In genomic region chr11:118150115-118150701, GRCm38 (mm10) we compare ENCODE assay signal across 8 mouse cellular contexts. TPM values are rescaled to one million over a fixed set of nuclear protein-coding genes. Genes with fewer than 3 reads are reported as not detected.
DNase-seq lines count a peak whose midpoint lies in the region; ATAC-seq and TF ChIP-seq lines count a peak whose summit lies in the region.

No protein-coding gene starts in this region.

- H3K27ac ChIP-seq in heart, postnatal 0 days (ENCODE audit: low read depth), result peak overlapping the region; percentile 49
- H3K27ac ChIP-seq in bone marrow, adult 2 months (ENCODE audit: control insufficient read depth, insufficient read depth, low read depth, low read length, poor library complexity), result peak overlapping the region; percentile 84

- no peaks in the 10 kb centered on the region for H3K27me3 ChIP-seq in heart, postnatal 0 days (ENCODE audit: control insufficient read depth, insufficient read depth, low read length)

- ATAC-seq in heart, postnatal 0 days (ENCODE audit: insufficient read depth, low read depth), result no peak
- no peak for ATAC-seq in granulocyte monocyte progenitor cell, adult 5-6 weeks (replicated peaks; ENCODE audit: poor library complexity, severe bottlenecking)
- ATAC-seq in CD4-positive, CD25-positive, alpha-beta regulatory T cell, adult 4 months, result no peak

- no peak for TF ChIP-seq CTCF in heart, postnatal 0 days (IDR thresholded peaks at IDR 0.05; ENCODE audit: low read depth)
- TF ChIP-seq CTCF in bone marrow, adult 2 months (IDR thresholded peaks at IDR 0.05; ENCODE audit: control insufficient read depth, insufficient read depth, low read length), result no peak

- TF ChIP-seq POLR2A in bone marrow, adult 2 months (IDR thresholded peaks at IDR 0.05; ENCODE audit: borderline replicate concordance, control insufficient read depth, low read depth, low read length), result no peak

- H3K36me3 ChIP-seq in heart, postnatal 0 days (replicated peaks; ENCODE audit: control insufficient read depth, insufficient read depth, low read length), result no peaks in the 10 kb centered on the region

- TF ChIP-seq EP300 in heart, postnatal 0 days (IDR thresholded peaks at IDR 0.05; ENCODE audit: low read depth), result no peak

- no peak overlapping the region for H3K9ac ChIP-seq in heart, postnatal 0 days (replicated peaks; ENCODE audit: low read depth, low read length)

- 32% methylated on average over 9 of the region's 9 CpGs for WGBS in heart, postnatal 0 days
- whole genome bisulfite sequencing in bone marrow, adult 2 months, result 86% methylated on average over 9 of the region's 9 CpGs

- H3K4me3 ChIP-seq in heart, postnatal 0 days (ENCODE audit: low read depth, low read length), result no peak overlapping the region
- H3K4me3 ChIP-seq in bone marrow, adult 2 months (replicated peaks; ENCODE audit: control insufficient read depth, low read depth, low read length), result no peak overlapping the region

- intact Hi-C loops in left cerebral cortex, postnatal 25 days (cut with DNase I), result no loop called here

- DNase-seq in heart, postnatal 0 days (ENCODE audit: low spot score), result peak; percentile 50
- no peak for DNase-seq in heart, adult 8-10 months (ENCODE audit: low spot score)
- DNase-seq in frontal cortex, postnatal 14 days (ENCODE audit: low spot score in 2 of 2), result peak; percentile 53 to 58
- peak; percentile 78 to 86 for DNase-seq in left cerebral cortex, postnatal 25 days (ENCODE audit: low spot score in 2 of 2)
- DNase-seq in cerebellum, adult 11 months, result no peak

- no peaks in the 10 kb centered on the region for H3K9me3 ChIP-seq in heart, postnatal 0 days (replicated peaks; ENCODE audit: control insufficient read depth, low read length)

- peaks cover 31% of the 10 kb centered on the region for H3K4me1 ChIP-seq in heart, postnatal 0 days (ENCODE audit: control insufficient read depth, insufficient read depth)
- H3K4me1 ChIP-seq in bone marrow, adult 2 months (ENCODE audit: control insufficient read depth, insufficient read depth, low read length), result peaks cover 11% of the 10 kb centered on the region; the same call in 1 of the 2 replicates

- no peak overlapping the region for H3K4me2 ChIP-seq in heart, postnatal 0 days (ENCODE audit: low read depth, low read length)

RNA-seq across cellular contexts. Expression of gene Dnah17, which starts 19.8 kb away (rescaled TPM):
- 0.31 TPM in 1 of 2 replicates, not detected in the other for total RNA-seq in heart, postnatal 0 days (2014; rRNA removed; ENCODE audit: low replicate concordance)
- polyA plus RNA-seq in heart, postnatal 0 days (2015; fragmentation: Nextera tagmentation; extraction: Ambion mirVana), result 0.01 and 0.04 TPM in 2 replicates
- under 1 TPM; 0.03 to 0.66 (median 0.07) TPM for total RNA-seq in heart, adult 8-10 months (2022)
- polyA plus RNA-seq in bone marrow, adult 2 months (2011; ENCODE audit: insufficient read depth, insufficient read length, low replicate concordance, missing spikeins), result 0.56 and 1.6 TPM in 2 replicates
- total RNA-seq in left cerebral cortex, postnatal 25 days (2021), result under 1 TPM; 0.05 to 0.14 TPM
- total RNA-seq in granulocyte monocyte progenitor cell, adult 5-6 weeks (2014; fragmentation: Nextera tagmentation), result 0.13 TPM in 1 of 2 replicates, not detected in the other
- total RNA-seq in granulocyte monocyte progenitor cell, adult 5-6 weeks (2017), result not detected in 2 replicates
- under 1 TPM; 0.55 to 0.67 TPM for polyA plus RNA-seq in CD4-positive, CD25-positive, alpha-beta regulatory T cell, adult 4 months (2017; shearing (Covaris generic))

Comparison
In these comparisons a context has a peak if more than half of its experiments do, and no peak if none do; other contexts are left out.
1. DNase-seq: peak in heart, postnatal 0 days (single experiment), frontal cortex, postnatal 14 days (2 of 2) and left cerebral cortex, postnatal 25 days (2 of 2); none in heart, adult 8-10 months (single experiment) and cerebellum, adult 11 months (single experiment).